Mouse (Mus musculus) gastrocnemius, adult 8-10 months (tissue): ENCODE data around the gene Slco4c1. TPM values are rescaled to one million over a fixed set of nuclear protein-coding genes. Genes with fewer than 3 reads are reported as not detected.

Experiments used
- DNase-seq, 2 experiments: peaks; one replicate each; pipeline ENCODE4 v3.0.0; 2022; ENCODE audit warnings: low spot score in 2 of 2
- total RNA-seq, 4 experiments: library from RNA; stranded (reverse); gene quantifications; 2 replicates each; pipeline ENCODE4 v1.2.4; 2022

Gene Slco4c1
- total RNA-seq, 4 experiments from 2014 or later, result not detected

DNA sequence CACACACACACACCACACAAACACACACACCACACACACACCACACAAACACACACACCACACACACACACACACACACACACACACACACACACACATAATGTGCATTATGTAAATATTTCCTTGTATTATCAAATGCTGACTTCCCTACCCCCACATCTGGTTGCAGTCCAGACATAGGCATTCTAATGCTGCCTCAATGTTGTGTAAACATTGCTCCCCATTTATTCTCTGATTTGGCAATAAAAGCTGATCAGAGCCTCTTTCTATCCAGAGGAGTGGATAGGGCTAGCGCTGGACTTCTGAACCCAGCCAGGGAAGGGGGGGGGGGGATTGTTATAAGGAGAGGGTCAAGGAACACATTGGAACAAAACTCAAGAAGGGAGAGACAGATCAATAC is 101.7 kb downstream of the Slco4c1 start:
- no peak for DNase-seq

DNA sequence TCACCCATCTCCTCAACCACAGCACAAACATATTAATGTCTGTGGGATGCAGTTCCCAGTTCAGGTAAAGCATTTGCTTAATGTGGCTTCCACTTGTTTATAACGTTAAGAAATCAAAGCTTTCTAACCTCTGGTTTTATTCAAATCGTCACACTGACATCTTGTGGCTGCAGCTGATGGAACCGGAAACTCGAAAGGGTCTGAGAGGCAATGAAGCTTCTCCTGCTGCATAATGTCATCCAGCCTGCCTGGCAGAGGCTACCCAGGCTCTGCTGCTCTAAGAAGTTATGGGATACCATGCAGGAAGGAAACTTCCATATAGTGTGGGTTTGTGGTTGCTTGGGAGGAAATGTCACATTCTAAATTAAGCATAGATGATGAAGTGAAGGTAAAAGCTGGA is 103.7 kb downstream of the Slco4c1 start:
- no peak for DNase-seq

DNA sequence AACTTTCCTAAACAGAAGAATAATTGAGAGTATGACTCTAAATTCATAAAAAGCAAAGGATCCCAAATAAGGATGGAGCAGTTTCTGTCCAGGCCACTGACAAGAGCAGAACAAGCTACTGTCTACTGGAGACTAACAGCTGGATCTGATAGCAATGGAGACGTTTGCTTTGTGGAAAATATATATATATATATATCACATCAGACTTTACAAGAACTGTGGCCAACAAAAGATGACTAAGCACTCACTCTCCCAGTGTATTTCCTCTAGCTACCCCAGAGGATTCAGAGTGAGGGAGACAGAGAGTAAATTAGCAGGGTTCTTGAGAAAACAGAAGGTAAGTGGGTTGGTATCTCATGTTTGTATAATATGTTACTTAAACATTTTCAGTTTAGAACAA is 105.4 kb downstream of the Slco4c1 start:
- DNase-seq, result no peak
